Mouse (Mus musculus) megakaryocyte, embryonic 14.5 days (primary cell): ENCODE data around the gene Ccdc120.

Source experiments
- FLI1 ChIP-seq: IDR thresholded peaks from 2 replicates; pipeline ENCODE4 v1.6.1; 2012; ENCODE audit warnings: low read length, inconsistent platforms, mixed read lengths
- GATA1 ChIP-seq: IDR thresholded peaks from 3 replicates; pipeline ENCODE4 v1.6.1; 2012; ENCODE audit warnings: mixed read lengths, low read length, inconsistent platforms, borderline replicate concordance

GRCm38 (mm10) chrX:7739336-7740081 is 11.2 kb downstream of the Ccdc120 start:
- TF ChIP-seq GATA1 (no peak), FLI1 (no peak)
